ENCODE assay signal across 21 mouse cellular contexts in genomic region chr3:78866896-78867295, GRCm38 (mm10).
"Had no signal": no experiment of that assay in that cellular context is flagged by ENCODE, and none has a peak within 500 bp of the region (broad histone marks: within the 10 kb centered on the region; RNA-seq: fewer than 3 reads in every experiment).

No protein-coding gene starts in this region.

- H3K27me3 ChIP-seq: heart, embryonic 12.5 days; intestine, embryonic 15.5 days; limb, embryonic 12.5 days had no signal

- H3K4me3 ChIP-seq: gastrocnemius, adult 2 months; heart, embryonic 10.5 days; heart, embryonic 12.5 days; hindbrain, embryonic 10.5 days; intestine, embryonic 15.5 days; layer of hippocampus, adult 2 months; left cerebral cortex, adult 2 months; limb, embryonic 10.5 days; limb, embryonic 12.5 days had no signal

- H3K4me1 ChIP-seq: heart, embryonic 10.5 days; heart, embryonic 12.5 days; intestine, embryonic 15.5 days; limb, embryonic 10.5 days; limb, embryonic 12.5 days had no signal

- DNase-seq: gastrocnemius, adult 2 months; gastrocnemius, postnatal 10 days; gastrocnemius, postnatal 25 days; heart, adult 18-20 months; heart, postnatal 10 days; heart, postnatal 4 days; kidney, adult 18-20 months; kidney, postnatal 10 days; kidney, postnatal 4 days had no signal

- H3K27ac ChIP-seq: gastrocnemius, adult 2 months; heart, embryonic 10.5 days; hindbrain, embryonic 10.5 days; hindbrain, embryonic 14.5 days; intestine, embryonic 15.5 days; layer of hippocampus, adult 2 months; left cerebral cortex, adult 2 months; limb, embryonic 10.5 days; limb, embryonic 12.5 days had no signal

- H3K9ac ChIP-seq: heart, embryonic 12.5 days; hindbrain, embryonic 14.5 days; intestine, embryonic 15.5 days; limb, embryonic 12.5 days had no signal

- H3K9me3 ChIP-seq: heart, embryonic 10.5 days; heart, embryonic 12.5 days; hindbrain, embryonic 10.5 days; intestine, embryonic 15.5 days; limb, embryonic 10.5 days; limb, embryonic 12.5 days had no signal

- H3K4me2 ChIP-seq: heart, embryonic 12.5 days; hindbrain, embryonic 14.5 days; intestine, embryonic 15.5 days; limb, embryonic 12.5 days had no signal

- H3K36me3 ChIP-seq: heart, embryonic 10.5 days; heart, embryonic 12.5 days; hindbrain, embryonic 10.5 days; intestine, embryonic 15.5 days; limb, embryonic 10.5 days; limb, embryonic 12.5 days had no signal

- ATAC-seq: hindbrain, embryonic 16.5 days; inflammation-experienced regulatory T-cells, adult 6 months; intestine, embryonic 15.5 days; intestine, postnatal 0 days had no signal
